Mouse (Mus musculus) fat pad, adult 2 months (tissue): ENCODE results near the gene Lexm.

Source experiments
- DNase-seq: peaks from one replicate; pipeline ENCODE4 v3.0.0-alpha.2; 2011; ENCODE audit warnings: low read depth, low spot score; ENCODE audit errors: extremely low read depth

Lexm gene

GRCm38 (mm10) chr4:106584665-106585064, 32.4 kb downstream of the Lexm start:
- no peak for DNase-seq

- DNase-seq, result no peak
Observed at GRCm38 (mm10) chr4:106582428-106583153, 34.5 kb downstream of the Lexm start.

- no peak for DNase-seq
Observed at GRCm38 (mm10) chr4:106581865-106582204, 35.2 kb downstream of the Lexm start.

- DNase-seq, result no peak
Observed at GRCm38 (mm10) chr4:106581176-106581864, 35.7 kb downstream of the Lexm start.

GRCm38 (mm10) chr4:106577511-106577910, 39.5 kb downstream of the Lexm start:
- no peak for DNase-seq

GRCm38 (mm10) chr4:106575022-106575421, 42.0 kb downstream of the Lexm start:
- DNase-seq, result no peak

- no peak for DNase-seq
Observed at GRCm38 (mm10) chr4:106571081-106571724, 45.8 kb downstream of the Lexm start.

GRCm38 (mm10) chr4:106569680-106570079, 47.4 kb downstream of the Lexm start:
- DNase-seq, result no peak

- no peak for DNase-seq
Observed at GRCm38 (mm10) chr4:106564161-106564560, 52.9 kb downstream of the Lexm start.

GRCm38 (mm10) chr4:106562837-106563790, 53.9 kb downstream of the Lexm start:
- DNase-seq, result no peak

- DNase-seq, result no peak
Observed at GRCm38 (mm10) chr4:106562006-106562405, 55.0 kb downstream of the Lexm start.

GRCm38 (mm10) chr4:106560846-106561781, 55.9 kb downstream of the Lexm start, which contains the start of gene Dhcr24:
Gene Dhcr24, plus strand, starts transcription at chr4:106561038.
- no peak for DNase-seq

- DNase-seq, result no peak
Observed at GRCm38 (mm10) chr4:106560213-106560845, 56.7 kb downstream of the Lexm start.

- no peak for DNase-seq
Observed at GRCm38 (mm10) chr4:106559343-106560212, 57.5 kb downstream of the Lexm start.

GRCm38 (mm10) chr4:106557978-106558377, 59.1 kb downstream of the Lexm start:
- DNase-seq, result no peak

- DNase-seq, result no peak
Observed at GRCm38 (mm10) chr4:106557262-106557661, 59.8 kb downstream of the Lexm start.

- no peak for DNase-seq
Observed at GRCm38 (mm10) chr4:106550516-106551166, 66.4 kb downstream of the Lexm start.

- DNase-seq, result no peak
Observed at GRCm38 (mm10) chr4:106548113-106548512, 68.9 kb downstream of the Lexm start.
